Mouse (Mus musculus) stomach, embryonic 16.5 days (tissue): ENCODE results near the gene 1500011B03Rik. TPM values are rescaled to one million over a fixed set of nuclear protein-coding genes. Genes with fewer than 3 reads are reported as not detected.
A peak's percentile ranks its signal among the peaks of the same experiment; 100 is the strongest.

Experiments
- ATAC-seq: fragments of 200-750 bp; cut with Nextera tagmentation; 2 replicates; pipeline ENCODE4 v1.8.0; 2017; ENCODE audit warnings: moderate number of reproducible peaks, moderate TSS enrichment; ENCODE audit not compliant: insufficient read depth, low FRiP score
- H3K27ac ChIP-seq: fragments of 300-500 bp; sonication (generic); 2 replicates; pipeline ENCODE4 v1.5.1; 2014; ENCODE audit warnings: low read length
- H3K27me3 ChIP-seq: fragments of 300-500 bp; sonication (generic); 2 replicates; pipeline ENCODE4 v1.6.1; 2014; ENCODE audit warnings: low read length, control low read depth, mixed read lengths; ENCODE audit not compliant: control insufficient read depth, insufficient read depth
- H3K36me3 ChIP-seq: fragments of 300-500 bp; sonication (generic); 2 replicates; pipeline ENCODE4 v1.6.1; 2014; ENCODE audit warnings: low read length; ENCODE audit not compliant: control insufficient read depth, insufficient read depth
- H3K4me1 ChIP-seq: fragments of 300-500 bp; sonication (generic); 2 replicates; pipeline ENCODE4 v1.6.1; 2014; ENCODE audit warnings: low read length, control low read depth, mixed read lengths; ENCODE audit not compliant: control insufficient read depth, insufficient read depth
- H3K4me2 ChIP-seq: fragments of 300-500 bp; sonication (generic); 2 replicates; pipeline ENCODE4 v1.6.1; 2014; ENCODE audit warnings: low read depth, low read length, mixed read lengths
- H3K4me3 ChIP-seq: fragments of 300-500 bp; sonication (generic); replicated peaks from 2 replicates; pipeline ENCODE4 v1.5.1; 2014; ENCODE audit warnings: mild to moderate bottlenecking, low read length
- H3K9ac ChIP-seq: fragments of 300-500 bp; sonication (generic); 2 replicates; pipeline ENCODE4 v1.6.1; 2014; ENCODE audit warnings: low read length
- H3K9me3 ChIP-seq: fragments of 300-500 bp; sonication (generic); replicated peaks from 2 replicates; pipeline ENCODE4 v1.6.1; 2016; ENCODE audit warnings: low read length, control low read depth; ENCODE audit not compliant: control insufficient read depth
- WGBS: fragments of 180-500 bp; shearing (Covaris S2); extraction: QIAGEN DNeasy Blood & Tissue Kit; methylation state at CpG from one replicate; pipeline ENCODE4 v1.1.7; 2014; 5-methylcytosine and 5-hydroxymethylcytosine counted together
- polyA plus RNA-seq: library from polyadenylated mRNA; unstranded; fragments of >200 nt; fragmentation: Nextera tagmentation; extraction: Ambion mirVana; gene quantifications from 2 replicates; pipeline ENCODE4 v1.2.1, GENCODE M21; 2015

Gene 1500011B03Rik
- polyA plus RNA-seq, 1 experiment from 2014 or later = 66.8 TPM

DNA sequence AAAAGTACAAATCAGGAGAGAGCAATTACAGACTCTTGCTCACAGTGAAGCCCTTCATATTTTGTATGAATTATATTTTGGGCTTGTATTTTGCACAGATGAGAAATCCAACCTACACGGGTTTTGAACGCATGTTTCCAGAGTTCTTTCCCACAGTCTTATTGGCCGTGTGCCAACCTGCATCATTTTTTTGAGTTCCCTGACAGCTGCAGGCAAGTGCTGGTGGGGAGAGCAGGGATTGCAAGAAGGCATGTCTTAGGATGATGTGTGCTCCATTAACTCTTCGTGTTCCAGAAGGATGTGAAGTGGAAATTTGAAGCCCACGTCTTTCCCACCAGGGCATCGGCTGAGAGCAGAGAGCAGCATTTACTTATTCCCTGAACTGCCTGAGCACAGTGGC is 6.7 kb downstream of the 1500011B03Rik start:
- ATAC-seq = no peak
- Histone ChIP-seq H3K9me3 (0 out of 2 replicates have a peak, but pooled peaks cover 2% of the 10 kb centered on the region), H3K27me3 (no peaks in the 10 kb centered on the region), H3K4me1 (no peaks in the 10 kb centered on the region), H3K9ac (no peak overlapping the region), H3K4me2 (no peak overlapping the region), H3K36me3 (no peaks in the 10 kb centered on the region), H3K4me3 (no peak overlapping the region), H3K27ac (no peak overlapping the region)
- 55% methylated on average over 6 of the region's 6 CpGs for whole genome bisulfite sequencing

DNA sequence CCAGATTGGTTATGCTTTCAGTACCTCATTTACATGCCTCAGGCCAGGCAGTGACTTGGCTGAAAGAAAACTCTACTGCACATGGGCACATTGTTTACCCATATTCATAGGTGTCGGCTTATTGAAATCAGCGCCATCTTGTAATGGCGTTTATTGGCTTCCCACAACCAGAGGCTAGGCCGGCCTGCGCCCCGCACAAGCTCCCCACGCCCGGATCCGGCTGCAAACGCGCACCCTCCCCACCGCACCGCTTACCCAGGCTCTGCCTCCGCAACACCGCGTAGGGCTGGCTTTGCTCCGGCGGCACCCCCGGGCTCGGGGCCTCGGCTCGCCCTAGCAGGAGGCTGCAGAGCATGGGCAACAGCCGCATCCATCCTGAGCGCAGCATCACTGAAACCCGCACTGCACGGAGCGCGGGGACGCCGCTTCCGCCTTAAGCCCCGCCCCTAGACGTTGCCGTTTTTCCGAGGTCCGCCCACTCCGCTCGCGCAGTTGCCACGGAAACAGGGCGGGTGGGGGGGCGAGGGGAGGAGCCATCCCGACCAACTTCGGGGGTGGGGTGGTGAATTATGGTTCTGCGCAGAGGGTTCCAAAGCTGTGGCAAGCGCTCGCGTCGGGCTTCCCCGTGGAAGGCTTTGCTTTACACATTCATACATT is 9.6 kb downstream of the 1500011B03Rik start:
- Histone ChIP-seq H3K36me3 (no peaks in the 10 kb centered on the region), H3K4me1 (no peaks in the 10 kb centered on the region), H3K4me2 (peak overlapping the region; percentile 65), H3K9me3 (no peaks in the 10 kb centered on the region), H3K27ac (peak overlapping the region; percentile 87), H3K27me3 (no peaks in the 10 kb centered on the region), H3K9ac (peak overlapping the region; percentile 88), H3K4me3 (peak overlapping the region; percentile 93)
- WGBS = under 1% methylated on average over 50 of the region's 50 CpGs
- peak; percentile 94 for ATAC-seq

DNA sequence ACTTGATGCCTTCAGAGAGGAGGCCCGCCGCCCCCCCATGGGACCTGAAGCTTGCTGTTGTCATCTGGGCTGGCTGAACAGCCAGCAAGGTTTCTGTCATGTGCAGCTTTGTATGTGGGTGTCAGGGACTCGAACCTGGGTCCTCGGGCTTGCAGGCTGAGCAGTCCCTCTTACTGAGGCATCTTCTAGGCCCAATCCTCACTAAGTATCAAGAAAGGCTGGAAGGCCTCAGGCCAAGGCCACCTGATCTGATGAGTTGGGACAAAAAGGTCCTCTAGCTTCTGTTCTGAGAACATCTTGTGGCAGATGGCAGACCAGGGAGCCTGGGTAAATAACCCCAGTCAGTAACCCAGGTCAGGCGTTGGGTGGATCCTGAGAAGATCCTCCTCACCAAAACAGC is 13.4 kb downstream of the 1500011B03Rik start:
- Histone ChIP-seq H3K4me3 (no peak overlapping the region), H3K4me1 (no peaks in the 10 kb centered on the region), H3K36me3 (no peaks in the 10 kb centered on the region), H3K27ac (no peak overlapping the region), H3K27me3 (no peaks in the 10 kb centered on the region), H3K9ac (no peak overlapping the region), H3K9me3 (no peaks in the 10 kb centered on the region), H3K4me2 (no peak overlapping the region)
- no peak for ATAC-seq
- 86% methylated on average over 5 of the region's 5 CpGs for WGBS

DNA sequence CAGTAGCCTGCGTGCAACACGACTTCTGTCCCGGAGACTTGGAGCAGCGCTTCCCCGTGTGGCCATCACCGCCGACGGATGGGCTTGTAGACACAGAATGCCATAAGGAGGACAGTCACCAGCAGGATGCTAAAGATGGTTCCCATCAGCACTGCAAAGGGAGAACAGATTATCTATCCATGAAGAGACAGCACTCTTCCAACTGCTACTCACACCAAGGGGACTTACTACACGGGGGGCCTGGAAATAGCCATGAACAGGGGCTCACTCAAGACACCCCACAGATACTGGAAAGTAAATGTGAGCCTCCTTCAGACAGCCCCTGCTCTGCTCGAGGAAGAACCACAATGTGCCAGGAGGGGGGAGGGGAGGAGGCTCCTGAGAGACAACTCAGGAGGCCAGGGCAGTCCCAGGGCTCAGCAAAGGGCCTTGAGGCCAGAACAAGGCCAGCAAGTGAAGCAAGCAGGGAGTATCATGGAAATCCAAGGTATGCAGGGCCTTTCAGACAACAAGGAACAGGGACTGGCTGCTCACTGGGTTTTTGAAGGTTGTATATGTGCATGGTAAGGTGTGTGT is 14.0 kb downstream of the 1500011B03Rik start:
- no peak for ATAC-seq
- Histone ChIP-seq H3K27me3 (no peaks in the 10 kb centered on the region), H3K4me2 (no peak overlapping the region), H3K27ac (no peak overlapping the region), H3K4me1 (no peaks in the 10 kb centered on the region), H3K9me3 (no peaks in the 10 kb centered on the region), H3K4me3 (no peak overlapping the region), H3K9ac (no peak overlapping the region), H3K36me3 (0 out of 2 replicates have a peak, but pooled peaks cover 2% of the 10 kb centered on the region)
- 76% methylated on average over 10 of the region's 10 CpGs for WGBS

DNA sequence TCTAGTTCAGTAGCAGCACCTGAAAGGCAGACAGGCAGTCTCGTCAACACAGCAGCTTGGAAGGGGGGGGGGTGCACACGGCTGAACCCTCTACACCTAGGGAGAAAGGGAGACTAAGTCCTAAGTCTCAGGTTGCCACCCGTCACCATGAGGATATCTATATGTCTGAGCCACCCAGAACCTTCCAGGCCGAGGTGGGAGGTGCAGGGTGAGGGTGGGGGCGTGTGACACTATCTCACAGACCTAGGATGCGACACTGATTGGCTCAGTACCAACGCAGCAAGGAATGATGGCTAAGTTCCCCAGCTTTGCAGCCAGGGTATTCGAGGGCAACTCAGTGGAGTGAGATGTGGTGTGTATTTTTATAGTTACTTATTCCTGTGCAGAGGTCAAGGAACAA is 14.9 kb downstream of the 1500011B03Rik start:
- WGBS = 80% methylated on average over 8 of the region's 8 CpGs
- no peaks in the 10 kb centered on the region for H3K27me3 ChIP-seq
- H3K4me1 ChIP-seq = no peaks in the 10 kb centered on the region
- H3K27ac ChIP-seq = no peak overlapping the region
- H3K4me2 ChIP-seq = no peak overlapping the region
- H3K4me3 ChIP-seq = no peak overlapping the region
- H3K36me3 ChIP-seq = 0 out of 2 replicates have a peak, but pooled peaks cover 11% of the 10 kb centered on the region
- H3K9ac ChIP-seq = no peak overlapping the region
- no peaks in the 10 kb centered on the region for H3K9me3 ChIP-seq
- no peak for ATAC-seq

DNA sequence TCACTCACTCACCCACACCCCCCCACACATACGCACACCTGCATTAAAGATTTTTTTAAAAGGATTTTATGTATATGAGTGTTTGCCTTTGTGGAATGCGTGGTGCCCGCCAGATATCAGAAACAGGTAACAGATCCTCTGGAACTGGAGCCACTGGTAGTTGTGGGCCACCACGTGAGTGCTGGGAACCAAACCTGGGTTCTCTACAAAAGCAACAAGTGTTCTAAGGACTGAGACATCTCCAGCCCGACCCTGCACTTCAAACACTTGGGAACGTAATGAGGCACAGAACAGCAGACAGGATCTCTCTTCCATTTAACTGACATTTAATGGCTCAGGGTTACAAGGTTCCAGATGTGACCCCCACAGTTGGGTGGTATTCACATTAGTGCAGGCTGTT is 15.4 kb downstream of the 1500011B03Rik start:
- no peak overlapping the region for H3K4me3 ChIP-seq
- H3K27ac ChIP-seq = no peak overlapping the region
- 0 out of 2 replicates have a peak, but pooled peaks cover 14% of the 10 kb centered on the region for H3K36me3 ChIP-seq
- no peak overlapping the region for H3K9ac ChIP-seq
- H3K4me1 ChIP-seq = no peaks in the 10 kb centered on the region
- no peak overlapping the region for H3K4me2 ChIP-seq
- H3K27me3 ChIP-seq = no peaks in the 10 kb centered on the region
- no peak for ATAC-seq
- no peaks in the 10 kb centered on the region for H3K9me3 ChIP-seq
- 70% methylated on average over 6 of the region's 6 CpGs for WGBS

DNA sequence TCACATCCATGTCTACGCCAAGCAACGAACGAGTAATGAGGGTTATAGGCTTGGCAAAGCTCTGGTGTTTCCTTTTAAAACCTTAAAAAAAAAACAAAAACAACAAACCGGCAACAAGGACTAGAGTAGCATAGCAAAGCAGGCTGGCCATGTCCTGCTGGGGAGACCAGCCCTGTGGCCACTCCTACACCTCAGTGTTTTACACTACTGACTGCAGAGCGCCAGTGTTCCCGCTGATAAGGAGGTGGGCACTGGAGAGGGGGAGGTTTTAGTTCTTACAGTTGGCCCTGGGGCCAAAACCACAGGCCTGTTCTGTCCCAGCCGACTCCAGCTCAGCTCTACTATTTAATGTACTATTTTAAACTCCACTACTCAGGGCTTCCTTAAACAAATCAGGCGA is 15.8 kb downstream of the 1500011B03Rik start:
- Histone ChIP-seq H3K27me3 (no peaks in the 10 kb centered on the region), H3K4me1 (no peaks in the 10 kb centered on the region), H3K9me3 (no peaks in the 10 kb centered on the region), H3K27ac (0 out of 2 replicates have a peak overlapping the region, but pooled peaks have one; percentile 24), H3K9ac (no peak overlapping the region), H3K36me3 (0 out of 2 replicates have a peak, but pooled peaks cover 15% of the 10 kb centered on the region), H3K4me2 (no peak overlapping the region), H3K4me3 (no peak overlapping the region)
- ATAC-seq = peak; percentile 61; the same call in 1 of the 2 replicates
- WGBS = 37% methylated on average over 8 of the region's 8 CpGs

DNA sequence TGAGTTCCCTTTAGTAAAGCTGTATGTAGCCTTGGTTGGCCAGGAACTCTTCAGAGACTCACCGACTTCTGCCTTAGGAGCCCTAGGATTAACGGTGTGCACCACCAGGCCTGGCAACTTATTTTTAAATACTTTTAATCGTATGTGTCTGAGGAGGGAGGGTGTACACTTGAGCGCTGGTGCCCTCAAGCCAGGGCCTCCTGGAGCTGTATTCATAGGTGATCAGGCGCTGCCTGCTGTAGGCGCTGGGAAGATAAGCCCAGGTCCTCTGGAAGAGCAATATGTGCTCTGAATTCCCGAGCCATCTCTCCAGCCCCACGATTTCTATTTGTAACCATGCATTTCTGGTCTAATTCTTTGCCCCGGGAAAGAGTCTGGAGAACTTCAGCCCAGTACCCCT is 16.2 kb downstream of the 1500011B03Rik start:
- no peak for ATAC-seq
- 0 out of 2 replicates have a peak, but pooled peaks cover 19% of the 10 kb centered on the region for H3K36me3 ChIP-seq
- H3K4me3 ChIP-seq = no peak overlapping the region
- 0 out of 2 replicates have a peak overlapping the region, but pooled peaks have one; percentile 24 for H3K27ac ChIP-seq
- H3K4me2 ChIP-seq = no peak overlapping the region
- no peak overlapping the region for H3K9ac ChIP-seq
- no peaks in the 10 kb centered on the region for H3K4me1 ChIP-seq
- no peaks in the 10 kb centered on the region for H3K9me3 ChIP-seq
- H3K27me3 ChIP-seq = no peaks in the 10 kb centered on the region
- WGBS = 55% methylated on average over 9 of the region's 9 CpGs

DNA sequence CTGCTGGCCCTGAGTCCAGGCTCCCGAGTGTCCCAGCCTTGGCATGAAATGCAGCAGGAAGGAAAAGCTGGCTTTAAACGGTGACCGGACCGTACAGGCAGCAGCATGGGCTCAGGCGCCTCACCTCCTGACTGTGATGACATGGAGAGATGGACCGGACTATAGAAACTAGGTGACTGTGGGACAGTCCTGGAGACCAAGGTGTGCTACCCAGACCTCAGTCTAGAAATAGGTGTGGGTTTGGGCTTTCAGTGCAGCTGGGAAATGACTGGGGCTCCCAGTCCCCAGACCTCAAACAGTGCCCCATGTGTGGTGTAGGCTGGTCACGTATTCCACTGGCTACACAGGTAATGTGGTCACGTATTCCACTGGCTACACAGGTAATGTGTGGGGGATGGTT is 16.6 kb downstream of the 1500011B03Rik start:
- 0 out of 2 replicates have a peak, but pooled peaks cover 22% of the 10 kb centered on the region for H3K36me3 ChIP-seq
- no peak overlapping the region for H3K4me3 ChIP-seq
- 82% methylated on average over 8 of the region's 8 CpGs for WGBS
- H3K27me3 ChIP-seq = no peaks in the 10 kb centered on the region
- H3K9me3 ChIP-seq = no peaks in the 10 kb centered on the region
- H3K27ac ChIP-seq = peak overlapping the region; percentile 49; the same call in 1 of the 2 replicates
- ATAC-seq = no peak
- no peak overlapping the region for H3K9ac ChIP-seq
- peak overlapping the region; percentile 16; the same call in 1 of the 2 replicates for H3K4me2 ChIP-seq
- no peaks in the 10 kb centered on the region for H3K4me1 ChIP-seq
